Mouse (Mus musculus) forebrain, embryonic 12.5 days (tissue): ENCODE measurements around the gene Gm10382. TPM values are rescaled to one million over a fixed set of nuclear protein-coding genes. Genes with fewer than 3 reads are reported as not detected.
"Not testable (repeated sequence)": the region's sequence is repeated elsewhere in the genome, so short reads cannot be mapped to it uniquely, and the experiment has no call there.

ENCODE experiments used
- ATAC-seq: fragments of 200-750 bp; cut with Nextera tagmentation; 2 replicates; pipeline ENCODE4 v1.8.0; 2017; ENCODE audit warnings: moderate TSS enrichment; ENCODE audit not compliant: low FRiP score
- H3K27ac ChIP-seq: fragments of 300-500 bp; sonication (generic); 2 replicates; pipeline ENCODE4 v1.5.1; 2016; ENCODE audit warnings: mild to moderate bottlenecking
- H3K27me3 ChIP-seq: fragments of 300-500 bp; sonication (generic); 2 replicates; pipeline ENCODE4 v1.6.1; 2016; ENCODE audit warnings: mild to moderate bottlenecking
- H3K36me3 ChIP-seq: fragments of 300-500 bp; sonication (generic); replicated peaks from 2 replicates; pipeline ENCODE4 v1.6.1; 2016; ENCODE audit warnings: mild to moderate bottlenecking
- H3K4me1 ChIP-seq: fragments of 300-500 bp; sonication (generic); 2 replicates; pipeline ENCODE4 v1.6.1; 2016
- H3K4me2 ChIP-seq: fragments of 300-500 bp; sonication (generic); 2 replicates; pipeline ENCODE4 v1.6.1; 2016; ENCODE audit warnings: mild to moderate bottlenecking, moderate library complexity
- H3K4me3 ChIP-seq: fragments of 300-500 bp; sonication (generic); replicated peaks from 2 replicates; pipeline ENCODE4 v1.5.1; 2016; ENCODE audit warnings: mild to moderate bottlenecking
- H3K9ac ChIP-seq: fragments of 300-500 bp; sonication (generic); 2 replicates; pipeline ENCODE4 v1.6.1; 2016; ENCODE audit warnings: mild to moderate bottlenecking
- H3K9me3 ChIP-seq: fragments of 300-500 bp; sonication (generic); 2 replicates; pipeline ENCODE4 v1.6.1; 2016
- WGBS: fragments of 180-500 bp; shearing (Covaris S2); methylation state at CpG from one replicate; pipeline ENCODE4 v1.1.7; 2016; 5-methylcytosine and 5-hydroxymethylcytosine counted together
- polyA plus RNA-seq: library from polyadenylated mRNA; unstranded; fragments of >200 nt; fragmentation: Nextera tagmentation; extraction: Ambion mirVana; gene quantifications from 2 replicates; pipeline ENCODE4 v1.2.1, GENCODE M21; 2016

Gene Gm10382
- polyA plus RNA-seq, 1 experiment from 2014 or later, result 0.97 TPM

- not testable (repeated sequence) for H3K9ac ChIP-seq, ATAC-seq, H3K4me3 ChIP-seq, H3K27ac ChIP-seq, H3K4me2 ChIP-seq, H3K9me3 ChIP-seq, H3K27me3 ChIP-seq, H3K4me1 ChIP-seq
- 88% methylated on average over 8 of the region's 8 CpGs for WGBS
- peaks cover 43% of the 10 kb centered on the region for H3K36me3 ChIP-seq
Observed at GRCm38 (mm10) chr5:125412536-125412935, 23.4 kb downstream of the Gm10382 start.

- H3K4me1 ChIP-seq, result peaks cover 4% of the 10 kb centered on the region
- H3K4me2 ChIP-seq, result no peak overlapping the region
- H3K4me3 ChIP-seq, result no peak overlapping the region
- H3K27me3 ChIP-seq, result no peaks in the 10 kb centered on the region
- no peak overlapping the region for H3K27ac ChIP-seq
- no peak for ATAC-seq
- no peak overlapping the region for H3K9ac ChIP-seq
- 68% methylated on average over 4 of the region's 4 CpGs for WGBS
- H3K36me3 ChIP-seq, result peaks cover 55% of the 10 kb centered on the region
- H3K9me3 ChIP-seq, result no peaks in the 10 kb centered on the region
Observed at GRCm38 (mm10) chr5:125413763-125414162, 24.6 kb downstream of the Gm10382 start.

- ATAC-seq, result no peak
- WGBS, result 91% methylated on average over 8 of the region's 8 CpGs
- Histone ChIP-seq H3K36me3 (peaks cover 78% of the 10 kb centered on the region), H3K9me3 (no peaks in the 10 kb centered on the region), H3K4me1 (no peaks in the 10 kb centered on the region), H3K4me2 (no peak overlapping the region), H3K9ac (no peak overlapping the region), H3K27me3 (no peaks in the 10 kb centered on the region), H3K4me3 (no peak overlapping the region), H3K27ac (no peak overlapping the region)
Observed at GRCm38 (mm10) chr5:125416183-125416582, 27.1 kb downstream of the Gm10382 start.

GRCm38 (mm10) chr5:125418636-125419035 lies 29.5 kb downstream of the Gm10382 start:
- 94% methylated on average over 12 of the region's 12 CpGs for WGBS
- no peak overlapping the region for H3K27ac ChIP-seq
- H3K9ac ChIP-seq, result no peak overlapping the region
- H3K9me3 ChIP-seq, result no peaks in the 10 kb centered on the region
- no peaks in the 10 kb centered on the region for H3K27me3 ChIP-seq
- ATAC-seq, result no peak
- no peaks in the 10 kb centered on the region for H3K4me1 ChIP-seq
- H3K4me2 ChIP-seq, result no peak overlapping the region
- H3K36me3 ChIP-seq, result peaks cover 98% of the 10 kb centered on the region
- H3K4me3 ChIP-seq, result no peak overlapping the region

GRCm38 (mm10) chr5:125419124-125419523 lies 30.0 kb downstream of the Gm10382 start:
- ATAC-seq, result no peak
- H3K4me2 ChIP-seq, result no peak overlapping the region
- H3K4me1 ChIP-seq, result no peaks in the 10 kb centered on the region
- H3K4me3 ChIP-seq, result no peak overlapping the region
- H3K9ac ChIP-seq, result no peak overlapping the region
- WGBS, result 84% methylated on average over 11 of the region's 11 CpGs
- H3K27me3 ChIP-seq, result no peaks in the 10 kb centered on the region
- H3K27ac ChIP-seq, result no peak overlapping the region
- H3K9me3 ChIP-seq, result no peaks in the 10 kb centered on the region
- peaks cover 98% of the 10 kb centered on the region for H3K36me3 ChIP-seq

DNA sequence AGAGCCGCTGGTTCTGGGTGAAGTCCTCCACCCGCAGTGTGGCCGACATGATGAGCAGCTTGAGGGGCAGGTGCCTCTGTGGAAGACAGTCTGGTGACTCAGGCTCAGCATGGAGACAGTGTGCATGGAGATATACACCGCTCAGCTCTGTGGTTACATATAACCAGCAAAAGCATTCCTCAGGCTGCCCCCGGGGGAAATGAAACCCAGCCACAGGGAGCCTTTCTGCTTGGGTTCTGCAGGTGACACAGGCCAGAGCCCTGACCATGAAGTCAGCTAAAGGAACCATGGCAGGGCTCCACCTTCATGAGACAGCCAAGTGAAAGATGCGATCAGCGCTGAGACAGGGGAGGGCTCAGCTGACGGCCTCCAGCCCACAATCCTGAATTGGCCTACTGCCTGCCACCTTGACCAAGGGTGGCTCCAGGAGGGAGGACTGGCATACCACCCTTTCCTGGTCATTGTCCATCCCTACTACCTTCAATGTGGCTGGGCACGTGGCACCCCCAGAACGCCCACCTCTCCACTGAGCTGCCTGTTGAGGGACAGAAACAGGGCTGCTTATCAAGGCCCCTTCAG lies 36.7 kb downstream of the Gm10382 start:
- Histone ChIP-seq H3K9me3 (no peaks in the 10 kb centered on the region), H3K36me3 (peaks cover 100% of the 10 kb centered on the region), H3K4me2 (no peak overlapping the region), H3K27ac (no peak overlapping the region), H3K27me3 (no peaks in the 10 kb centered on the region), H3K9ac (no peak overlapping the region), H3K4me1 (no peaks in the 10 kb centered on the region), H3K4me3 (no peak overlapping the region)
- no peak for ATAC-seq
- 95% methylated on average over 10 of the region's 10 CpGs for WGBS

DNA sequence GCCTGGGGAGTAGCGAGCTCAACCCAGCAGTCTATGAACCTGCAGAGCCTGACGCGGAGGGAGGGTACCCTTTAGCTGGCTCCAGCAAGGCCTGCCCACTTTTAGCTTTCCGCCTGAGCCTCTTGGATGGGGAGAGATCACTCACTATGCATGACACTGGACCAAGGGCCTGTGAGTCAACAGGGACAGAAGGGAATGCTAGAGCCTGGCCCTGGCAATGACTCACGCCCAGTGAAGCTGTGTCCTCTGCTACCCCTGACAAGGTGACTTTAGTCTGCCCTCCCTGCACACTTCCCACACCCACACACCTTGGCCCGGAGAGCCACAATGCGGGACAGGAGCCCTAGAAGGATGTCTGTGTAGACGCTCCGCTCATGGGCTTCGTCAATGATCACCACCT lies 37.2 kb downstream of the Gm10382 start:
- no peaks in the 10 kb centered on the region for H3K9me3 ChIP-seq
- H3K4me3 ChIP-seq, result no peak overlapping the region
- ATAC-seq, result no peak
- H3K4me2 ChIP-seq, result no peak overlapping the region
- peaks cover 100% of the 10 kb centered on the region for H3K36me3 ChIP-seq
- no peaks in the 10 kb centered on the region for H3K4me1 ChIP-seq
- H3K27me3 ChIP-seq, result no peaks in the 10 kb centered on the region
- H3K27ac ChIP-seq, result no peak overlapping the region
- H3K9ac ChIP-seq, result no peak overlapping the region
- WGBS, result 92% methylated on average over 10 of the region's 10 CpGs

- not testable (repeated sequence) for H3K27me3 ChIP-seq, H3K9me3 ChIP-seq, ATAC-seq, H3K27ac ChIP-seq, H3K4me3 ChIP-seq
- peaks cover 46% of the 10 kb centered on the region for H3K36me3 ChIP-seq
- H3K4me1 ChIP-seq, result peaks cover 12% of the 10 kb centered on the region
- peak overlapping the region; percentile 86 for H3K4me2 ChIP-seq
- 92% methylated on average over 2 of the region's 2 CpGs for whole genome bisulfite sequencing
- H3K9ac ChIP-seq, result 0 out of 2 replicates have a peak overlapping the region, but pooled peaks have one; percentile 82
Observed at GRCm38 (mm10) chr5:125432324-125432723, 43.2 kb downstream of the Gm10382 start.

- H3K4me1 ChIP-seq, result peaks cover 12% of the 10 kb centered on the region
- peak within 1 kb of the TSS; percentile 86 for H3K4me2 ChIP-seq
- H3K9me3 ChIP-seq, result no peaks in the 10 kb centered on the region
- WGBS, result under 1% methylated on average over 46 of the region's 46 CpGs
- H3K27me3 ChIP-seq, result 0 out of 2 replicates have a peak, but pooled peaks cover 3% of the 10 kb centered on the region
- peak within 1 kb of the TSS; percentile 77 for H3K4me3 ChIP-seq
- peak within 1 kb of the TSS; percentile 47; the same call in 1 of the 2 replicates for H3K27ac ChIP-seq
- peaks cover 31% of the 10 kb centered on the region for H3K36me3 ChIP-seq
- peak; percentile 98 for ATAC-seq
- peak within 1 kb of the TSS; percentile 82 for H3K9ac ChIP-seq
Observed at GRCm38 (mm10) chr5:125433793-125434337, 44.7 kb downstream of the Gm10382 start, which contains the start of gene Dhx37. TSS of gene Dhx37 (minus strand) at chr5:125434121.

- H3K4me1 ChIP-seq, result peaks cover 12% of the 10 kb centered on the region
- H3K9ac ChIP-seq, H3K9me3 ChIP-seq, H3K27ac ChIP-seq, H3K27me3 ChIP-seq, ATAC-seq: not testable (repeated sequence)
- peak overlapping the region; percentile 86 for H3K4me2 ChIP-seq
- H3K36me3 ChIP-seq, result peaks cover 26% of the 10 kb centered on the region
- H3K4me3 ChIP-seq, result peak overlapping the region; percentile 77
- 60% methylated on average over 15 of the region's 15 CpGs for WGBS
Observed at GRCm38 (mm10) chr5:125434347-125434746, 45.2 kb downstream of the Gm10382 start.

Other genes starting within 250 kb of the Gm10382 start
- gene Ncor2, start 210.1 kb upstream of the Gm10382 start, polyA plus RNA-seq, result 26.0 and 27.0 TPM in 2 replicates
- gene Scarb1, start 48.2 kb upstream of the Gm10382 start, polyA plus RNA-seq, result 31.5 and 38.7 TPM in 2 replicates
- 1,113 and 1,114 TPM in 2 replicates for gene Ubc, start 880 bp downstream of the Gm10382 start, polyA plus RNA-seq
- gene Dhx37, start 44.8 kb downstream of the Gm10382 start, polyA plus RNA-seq, result 16.5 and 17.1 TPM in 2 replicates
- 37.4 and 43.0 TPM in 2 replicates for gene Bri3bp, start 52.2 kb downstream of the Gm10382 start, polyA plus RNA-seq
- 54.8 and 62.3 TPM in 2 replicates for gene Aacs, start 86.5 kb downstream of the Gm10382 start, polyA plus RNA-seq
- gene Tmem132b, start 142.5 kb downstream of the Gm10382 start, polyA plus RNA-seq, result 1.6 and 1.8 TPM in 2 replicates